Mouse (Mus musculus): ENCODE measurements at regions not wholly inside any gene's neighbourhood (a gene's known extent, or its start where the extent isn't known, plus 50 kb on each side); places are given as distances from the start of the nearest gene placed in this dataset.

- no peak for DNase-seq (ENCODE audit: low spot score in 2 of 2)
Measured at GRCm38 (mm10) chr7:70016611-70017010, 349.9 kb downstream of the Nr2f2 start.

DNA sequence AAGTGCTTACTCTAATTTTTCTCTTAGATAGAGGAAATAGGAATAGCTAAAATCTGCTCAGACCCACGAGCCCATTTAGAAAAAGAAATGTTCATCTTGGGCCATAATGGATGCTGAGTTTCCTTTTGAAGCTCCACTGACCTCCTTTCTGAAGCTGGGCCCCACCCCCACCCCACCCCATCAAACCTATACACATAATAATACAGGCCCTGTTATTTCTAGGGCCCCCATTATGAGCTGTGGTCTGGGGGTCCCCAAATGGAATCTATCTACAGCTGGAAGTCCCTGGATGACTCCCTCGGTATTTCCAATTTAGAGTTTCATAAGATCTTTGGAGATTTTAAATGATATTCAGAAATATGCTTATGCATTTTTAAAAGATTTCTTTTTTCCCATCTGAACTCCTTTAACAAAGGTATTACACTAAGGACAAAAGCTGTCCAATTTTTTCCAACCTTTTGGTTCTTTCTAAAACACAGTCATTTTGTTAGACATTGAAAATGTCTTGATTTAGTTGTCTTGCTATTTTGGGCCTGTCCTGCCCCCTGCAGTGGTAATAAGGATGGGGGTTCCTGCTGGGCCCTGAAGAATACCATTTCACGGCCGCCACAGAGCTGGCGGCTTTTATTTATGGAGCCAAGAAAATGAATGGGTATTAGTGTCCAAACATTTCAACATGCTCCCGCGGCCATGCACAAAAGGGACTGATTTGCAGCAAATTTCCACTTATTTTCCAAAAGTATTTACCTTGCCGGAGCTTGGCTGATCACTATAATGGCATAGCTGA is 363.1 kb downstream of the Nr2f2 start:
- DNase-seq (ENCODE audit: low spot score in 2 of 2), result no peak

GRCm38 (mm10) chr7:69998756-69999155 is 367.8 kb downstream of the Nr2f2 start:
- DNase-seq (ENCODE audit: low spot score in 2 of 2), result no peak

DNA sequence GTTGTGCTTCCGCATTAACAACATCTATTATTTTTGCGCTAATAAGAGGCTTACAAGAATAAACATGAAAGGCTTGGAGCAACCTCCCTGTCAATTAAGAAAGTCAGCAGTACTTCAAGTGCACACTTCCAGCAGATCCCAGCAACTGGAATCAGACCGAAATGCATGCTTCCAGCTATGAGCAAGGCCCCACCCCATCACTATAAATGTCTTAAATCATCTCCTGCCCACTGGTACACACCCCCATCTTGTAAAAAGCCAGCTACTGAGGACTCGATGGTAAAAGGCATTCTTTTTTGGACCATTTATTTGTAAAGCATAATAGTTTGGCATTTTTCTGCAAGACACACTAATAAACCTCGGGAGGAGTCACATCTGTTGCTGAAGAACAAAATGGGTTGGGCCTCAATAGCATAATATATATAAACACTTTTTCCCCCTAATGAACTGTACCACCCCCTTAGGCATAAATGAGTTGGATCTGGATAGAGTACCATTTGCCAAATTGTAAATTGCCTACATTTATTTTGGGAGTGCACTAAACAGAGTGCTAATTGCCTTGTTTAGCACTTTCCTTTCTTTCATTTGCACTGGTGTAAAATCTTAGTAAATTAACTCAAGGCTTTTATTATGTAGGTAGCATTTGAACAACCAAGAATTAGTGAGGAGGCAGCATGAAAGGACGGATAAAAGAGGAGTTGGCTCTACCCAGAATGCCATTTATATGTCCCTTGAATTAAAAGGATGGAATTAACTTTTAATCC is 371.8 kb downstream of the Nr2f2 start:
- no peak for DNase-seq (ENCODE audit: low spot score in 2 of 2)

- DNase-seq (ENCODE audit: low spot score in 2 of 2), result no peak
Measured at GRCm38 (mm10) chr7:69992383-69993327, 373.9 kb downstream of the Nr2f2 start.

GRCm38 (mm10) chr7:69991982-69992381 is 374.6 kb downstream of the Nr2f2 start:
- DNase-seq (ENCODE audit: low spot score in 2 of 2), result no peak

- DNase-seq (ENCODE audit: low spot score in 2 of 2), result no peak
Measured at GRCm38 (mm10) chr7:69988704-69989103, 377.8 kb downstream of the Nr2f2 start.

DNA sequence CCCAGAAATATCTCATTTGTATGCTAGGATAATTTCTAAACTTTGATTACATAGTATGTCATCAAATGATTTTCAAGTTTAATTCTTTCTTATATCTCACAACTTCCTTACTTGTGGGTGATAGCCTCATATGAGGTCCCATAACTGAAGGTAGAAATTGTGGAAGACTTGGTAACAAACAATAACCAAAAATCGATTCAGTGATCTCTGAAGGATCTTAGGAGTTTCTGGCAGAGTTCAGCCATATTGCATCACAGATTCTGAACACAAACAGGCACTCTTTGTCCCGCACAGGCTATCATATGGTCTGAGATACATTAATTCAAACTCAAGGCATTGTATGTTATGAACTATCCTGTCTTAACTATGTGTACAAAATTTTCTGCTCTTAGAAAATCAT is 385.2 kb downstream of the Nr2f2 start:
- no peak for DNase-seq (ENCODE audit: low spot score in 2 of 2)

DNA sequence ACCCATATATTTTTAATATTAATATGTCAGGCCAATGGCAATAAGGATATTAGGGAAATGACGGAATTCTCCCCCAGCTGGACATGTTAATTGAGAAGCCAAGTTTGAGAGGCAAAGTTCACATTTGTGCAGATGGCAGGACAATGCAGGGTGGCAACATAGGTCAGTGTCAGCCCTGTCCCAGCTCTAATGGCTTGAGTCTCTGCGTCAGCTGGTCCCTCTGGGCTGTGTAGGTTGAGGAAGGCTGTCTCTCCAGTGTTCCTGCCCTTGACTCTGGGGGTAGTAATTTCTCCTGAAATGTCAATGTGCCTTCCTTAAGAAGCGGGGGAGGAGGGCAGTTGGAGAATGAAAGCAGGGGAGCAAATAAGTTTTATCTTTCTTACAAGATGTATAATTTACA is 390.2 kb downstream of the Nr2f2 start:
- no peak for DNase-seq (ENCODE audit: low spot score in 2 of 2)

- no peak for DNase-seq (ENCODE audit: low spot score in 2 of 2)
Measured at GRCm38 (mm10) chr7:69964002-69964401, 402.5 kb downstream of the Nr2f2 start.

- no peak for DNase-seq (ENCODE audit: low spot score in 2 of 2)
Measured at GRCm38 (mm10) chr7:69950221-69950670, 416.3 kb downstream of the Nr2f2 start.

DNA sequence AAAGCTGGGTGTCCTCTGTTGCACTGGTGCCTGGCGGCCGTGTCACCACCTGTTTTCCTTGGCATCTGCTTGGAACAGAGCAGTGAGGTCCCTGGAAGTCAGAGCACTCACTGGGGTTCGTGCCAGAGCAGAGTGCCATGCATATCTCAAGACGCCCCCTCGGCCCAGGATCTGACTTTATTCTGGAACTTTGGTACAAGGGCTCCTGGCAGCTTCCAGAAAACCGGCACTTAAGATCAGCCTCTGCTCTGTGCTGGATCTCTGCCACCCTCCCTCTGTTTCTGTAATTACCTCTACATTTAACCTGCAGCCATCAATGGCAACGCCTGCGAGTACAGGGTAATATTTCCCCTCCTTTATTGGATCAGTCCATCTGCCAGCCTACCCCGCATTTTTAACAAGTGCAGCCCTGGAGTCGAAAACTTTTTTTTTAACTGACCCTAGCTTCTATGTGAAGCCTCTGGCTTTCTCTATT is 416.9 kb downstream of the Nr2f2 start:
- DNase-seq (ENCODE audit: low spot score in 2 of 2), result no peak

- no peak for DNase-seq (ENCODE audit: low spot score in 2 of 2)
Measured at GRCm38 (mm10) chr7:69946396-69946795, 420.1 kb downstream of the Nr2f2 start.

DNA sequence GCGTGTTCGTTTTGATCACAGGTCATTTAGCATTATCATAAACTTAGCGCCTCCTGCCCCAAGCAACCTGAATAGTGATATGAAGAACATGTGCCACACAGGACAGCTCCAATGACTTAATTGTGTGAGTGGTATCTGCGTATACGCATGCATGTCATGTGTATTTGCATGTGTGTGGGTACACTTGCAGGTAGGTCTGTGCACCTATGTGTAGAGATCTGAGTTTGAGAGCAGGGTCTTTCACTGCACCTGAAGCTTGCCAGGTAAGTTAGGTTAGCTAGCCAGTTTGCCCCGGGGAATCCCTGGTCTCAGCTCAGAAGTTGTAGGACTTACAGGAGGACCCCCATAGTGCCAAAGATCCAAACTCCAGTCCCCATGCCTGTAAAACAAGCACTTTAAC is 424.7 kb downstream of the Nr2f2 start:
- no peak for DNase-seq (ENCODE audit: low spot score in 2 of 2)

DNA sequence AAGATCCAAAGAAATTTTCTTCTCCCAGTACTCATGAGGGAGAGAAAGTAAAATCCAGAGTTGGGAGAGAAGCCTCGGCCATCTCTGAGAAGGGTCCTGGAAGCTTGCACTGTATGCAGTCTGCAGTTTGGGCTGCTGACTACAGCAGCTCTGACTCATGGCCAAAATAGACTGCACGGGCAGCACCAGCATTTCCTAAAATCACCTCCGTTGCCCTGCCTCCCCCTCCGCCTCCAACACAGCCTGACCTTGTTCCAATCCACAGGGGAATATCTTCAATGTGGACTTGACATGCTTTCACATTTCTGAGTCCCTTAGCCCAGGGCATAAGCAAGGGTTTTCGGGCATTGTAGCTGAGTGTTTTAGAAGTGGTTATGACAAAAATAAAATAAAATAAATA is 441.3 kb downstream of the Nr2f2 start:
- DNase-seq (ENCODE audit: low spot score in 2 of 2), result no peak

DNA sequence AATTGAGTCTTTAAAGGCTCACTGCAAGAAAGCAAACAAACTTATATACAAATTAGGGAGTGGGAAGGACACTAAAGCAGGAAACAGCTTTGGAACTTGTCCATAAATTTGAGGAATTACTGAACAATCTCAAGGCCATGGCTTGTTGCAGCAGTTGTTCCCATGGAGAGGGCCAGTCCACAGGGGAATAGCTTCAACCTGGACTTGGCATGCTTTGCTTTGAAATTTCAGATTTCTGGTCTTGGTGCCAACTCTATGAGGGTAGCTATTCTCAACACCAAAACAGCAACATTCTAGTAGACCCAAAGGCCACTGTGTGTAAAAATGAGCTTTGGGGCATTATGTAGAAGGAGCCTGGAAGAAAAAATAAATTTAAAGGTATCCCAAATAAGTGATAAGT is 442.0 kb downstream of the Nr2f2 start:
- DNase-seq (ENCODE audit: low spot score in 2 of 2), result no peak

DNA sequence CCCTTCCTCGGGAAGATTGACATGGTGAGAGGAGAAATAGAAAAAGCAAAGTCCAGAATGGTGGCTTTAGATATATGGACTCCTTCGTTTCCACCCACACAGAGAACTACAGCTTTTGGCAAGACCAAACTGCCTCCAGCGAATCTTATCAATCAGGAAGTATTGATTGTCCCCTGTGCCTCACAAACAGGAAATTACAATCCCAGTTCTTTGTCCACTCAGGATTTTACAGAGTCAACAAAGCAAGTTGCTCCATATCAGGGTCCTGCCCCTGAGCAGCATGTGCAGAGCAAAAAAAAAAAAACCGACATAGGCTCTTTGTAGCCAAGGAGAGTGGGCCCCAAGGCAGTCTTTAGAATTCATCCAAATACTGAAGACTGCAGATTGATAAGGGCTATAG is 454.8 kb downstream of the Nr2f2 start:
- DNase-seq (ENCODE audit: low spot score in 2 of 2), result no peak

- DNase-seq (ENCODE audit: low spot score in 2 of 2), result no peak
Measured at GRCm38 (mm10) chr7:69890503-69891061, 476.0 kb downstream of the Nr2f2 start.

- DNase-seq (ENCODE audit: low spot score in 2 of 2), result no peak
Measured at GRCm38 (mm10) chr7:69888251-69888650, 478.3 kb downstream of the Nr2f2 start.

DNA sequence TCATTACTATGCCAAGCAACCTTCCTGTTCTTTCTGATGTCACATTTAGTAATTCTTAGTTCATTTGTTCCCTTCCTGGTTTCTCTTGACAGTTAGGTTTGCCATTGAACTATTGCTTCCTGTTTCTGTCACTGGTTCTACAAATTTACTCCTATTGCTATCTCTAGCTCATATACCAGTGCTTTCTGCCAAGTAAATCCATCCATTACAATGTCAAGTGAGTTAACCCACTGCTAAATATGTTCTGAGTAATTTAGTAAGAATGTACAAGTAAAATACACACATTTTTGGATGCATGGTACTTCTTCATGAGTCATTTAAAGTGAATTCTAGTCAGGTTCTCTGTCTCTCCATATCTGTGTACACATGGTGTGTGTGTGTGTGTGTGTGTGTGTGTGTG is 489.5 kb downstream of the Nr2f2 start:
- no peak for DNase-seq (ENCODE audit: low spot score in 2 of 2)

DNA sequence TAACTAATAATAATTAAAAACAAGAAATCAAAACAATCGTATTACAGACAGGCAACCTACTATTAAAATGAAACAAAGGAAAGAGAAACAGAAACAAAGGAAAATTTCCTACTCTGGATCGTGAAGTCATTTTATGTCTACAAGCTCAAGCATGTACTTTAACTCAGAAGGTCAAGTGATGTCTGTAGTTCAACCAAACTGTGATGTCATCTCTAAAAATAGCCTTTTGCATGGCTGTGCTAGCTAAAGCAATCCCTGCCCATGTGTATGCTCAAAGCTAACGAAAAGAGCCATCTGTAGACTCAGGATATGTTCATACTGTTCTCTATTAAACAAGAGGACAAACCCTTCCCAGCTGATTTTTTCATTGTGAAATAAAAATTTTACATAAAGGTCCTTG is 500.7 kb downstream of the Nr2f2 start:
- DNase-seq (ENCODE audit: low spot score in 2 of 2), result no peak

Data from left cerebral cortex, adult 9 months (tissue).